Mouse (Mus musculus) CH12.LX (cell line): ENCODE results near the gene Tex29. TPM values are rescaled to one million over a fixed set of nuclear protein-coding genes. Genes with fewer than 3 reads are reported as not detected.

Source experiments
- DNase-seq: peaks from one replicate; pipeline ENCODE4 v3.0.0-alpha.2; 2013; ENCODE audit errors: extremely low read depth
- H3K27ac ChIP-seq: 2 replicates; pipeline ENCODE4 v1.5.1; 2012; ENCODE audit warnings: low read depth, mild to moderate bottlenecking, control low read depth, moderate library complexity; ENCODE audit not compliant: insufficient read depth
- H3K27me3 ChIP-seq: replicated peaks from 2 replicates; pipeline ENCODE3; 2012; ENCODE audit warnings: inconsistent platforms
- H3K36me3 ChIP-seq, 2 experiments: replicated peaks in 1 of 2; 2 replicates each; pipeline versions ENCODE3 to v1.6.1; 2012; ENCODE audit warnings: inconsistent platforms in 1 of 2, low read length in 1 of 2, mild to moderate bottlenecking in 1 of 2, mixed read lengths in 1 of 2, moderate library complexity in 1 of 2; ENCODE audit not compliant: control insufficient read depth in 1 of 2, insufficient read depth in 1 of 2
- H3K4me1 ChIP-seq, 2 experiments: 2 replicates each; pipeline ENCODE4 v1.6.1; 2012; ENCODE audit warnings: inconsistent platforms in 1 of 2, moderate library complexity in 1 of 2; ENCODE audit not compliant: insufficient read depth in 2 of 2, control insufficient read depth in 1 of 2
- H3K4me2 ChIP-seq: 2 replicates; pipeline ENCODE4 v1.6.1; 2012; ENCODE audit warnings: low read depth, mild to moderate bottlenecking, control low read depth; ENCODE audit not compliant: poor library complexity, insufficient read depth, severe bottlenecking
- H3K4me3 ChIP-seq, 3 experiments: fragments of 150-350 bp in 1 of 3; sonication (generic) in 1 of 3; replicated peaks in 1 of 3; 2 replicates each; pipeline versions ENCODE3 to v1.5.1; 2011 to 2012; ENCODE audit warnings: low read depth in 2 of 3, low read length in 2 of 3, mild to moderate bottlenecking in 2 of 3, moderate library complexity in 2 of 3, control low read depth in 1 of 3, improper control_type of control experiment in 1 of 3, inconsistent platforms in 1 of 3, mixed read lengths in 1 of 3; ENCODE audit not compliant: poor library complexity in 1 of 3
- H3K79me2 ChIP-seq: replicated peaks from 2 replicates; pipeline ENCODE4 v1.6.1; 2012; ENCODE audit warnings: mild to moderate bottlenecking, moderate library complexity; ENCODE audit not compliant: control insufficient read depth, poor library complexity, insufficient read depth, severe bottlenecking; ENCODE audit errors: extremely low read depth
- H3K9ac ChIP-seq: 2 replicates; pipeline ENCODE4 v1.6.1; 2012; ENCODE audit warnings: low read depth, mild to moderate bottlenecking, control low read depth, moderate library complexity; ENCODE audit not compliant: insufficient read depth
- H3K9me3 ChIP-seq: replicated peaks from 2 replicates; pipeline ENCODE3; 2012; ENCODE audit warnings: low read length, inconsistent platforms, mixed read lengths
- BHLHE40 ChIP-seq: IDR thresholded peaks from 2 replicates; pipeline ENCODE4 v1.6.1; 2011; ENCODE audit warnings: mild to moderate bottlenecking, low read depth, low read length, improper control_type of control experiment
- CHD1 ChIP-seq: IDR thresholded peaks from 2 replicates; pipeline ENCODE4 v1.6.1; 2012; ENCODE audit warnings: low read depth, low read length, improper control_type of control experiment, inconsistent platforms
- CHD2 ChIP-seq: IDR thresholded peaks from 2 replicates; pipeline ENCODE4 v1.6.1; 2011; ENCODE audit warnings: low read length, improper control_type of control experiment
- CTCF ChIP-seq, 2 experiments: IDR thresholded peaks in 1 of 2; conservative IDR thresholded peaks in 1 of 2; 2 replicates each; pipeline ENCODE4 v1.5.1; 2011 to 2012; ENCODE audit warnings: low read depth in 2 of 2, low read length in 2 of 2, improper control_type of control experiment in 1 of 2, inconsistent platforms in 1 of 2, mild to moderate bottlenecking in 1 of 2, moderate library complexity in 1 of 2
- E2F4 ChIP-seq: IDR thresholded peaks from 2 replicates; pipeline ENCODE4 v1.6.1; 2011; ENCODE audit warnings: low read depth, low read length, improper control_type of control experiment; ENCODE audit not compliant: insufficient replicate concordance
- EP300 ChIP-seq: IDR thresholded peaks from 2 replicates; pipeline ENCODE4 v1.6.1; 2011; ENCODE audit warnings: low read length, improper control_type of control experiment
- ETS1 ChIP-seq: conservative IDR thresholded peaks from 2 replicates; pipeline ENCODE4 v1.6.1; 2012; ENCODE audit warnings: low read depth, mild to moderate bottlenecking, inconsistent platforms, low read length, improper control_type of control experiment, moderate library complexity
- GABPA ChIP-seq: IDR thresholded peaks from 2 replicates; pipeline ENCODE4 v1.6.1; 2012; ENCODE audit warnings: low read depth, low read length, improper control_type of control experiment, inconsistent platforms; ENCODE audit not compliant: insufficient replicate concordance
- HCFC1 ChIP-seq: IDR thresholded peaks from 2 replicates; pipeline ENCODE4 v1.6.1; 2012; ENCODE audit warnings: low read depth, mild to moderate bottlenecking, inconsistent platforms, low read length, improper control_type of control experiment
- MAX ChIP-seq: IDR thresholded peaks from 2 replicates; pipeline ENCODE4 v1.6.1; 2011; ENCODE audit warnings: low read length, improper control_type of control experiment
- MEF2A ChIP-seq: IDR thresholded peaks from 2 replicates; pipeline ENCODE4 v1.6.1; 2014; ENCODE audit warnings: low read depth, mild to moderate bottlenecking, inconsistent platforms, low read length, improper control_type of control experiment, borderline replicate concordance
- MYC ChIP-seq: IDR thresholded peaks from 2 replicates; pipeline ENCODE4 v1.6.1; 2011; ENCODE audit warnings: low read depth, mild to moderate bottlenecking, improper control_type of control experiment, low read length
- PAX5 ChIP-seq: IDR thresholded peaks from 2 replicates; pipeline ENCODE4 v1.6.1; 2012; ENCODE audit warnings: low read length, inconsistent platforms, mixed read lengths
- POLR2AphosphoS2 ChIP-seq: IDR thresholded peaks from 2 replicates; pipeline ENCODE4 v1.6.1; 2011; ENCODE audit warnings: low read depth, low read length, improper control_type of control experiment
- RAD21 ChIP-seq: IDR thresholded peaks from 2 replicates; pipeline ENCODE4 v1.6.1; 2011; ENCODE audit warnings: low read depth, mild to moderate bottlenecking, low read length, improper control_type of control experiment, moderate library complexity
- TBP ChIP-seq: conservative IDR thresholded peaks from 2 replicates; pipeline ENCODE4 v1.6.1; 2011; ENCODE audit warnings: low read depth, low read length, improper control_type of control experiment
- UBTF ChIP-seq: IDR thresholded peaks from 2 replicates; pipeline ENCODE4 v1.6.1; 2012; ENCODE audit warnings: low read depth, mild to moderate bottlenecking, inconsistent platforms, low read length, improper control_type of control experiment, moderate library complexity
- USF1 ChIP-seq: IDR thresholded peaks from 2 replicates; pipeline ENCODE4 v1.6.1; 2014; ENCODE audit warnings: low read depth, mild to moderate bottlenecking, inconsistent platforms, low read length, improper control_type of control experiment
- ZC3H11A ChIP-seq: IDR thresholded peaks from 2 replicates; pipeline ENCODE4 v1.6.1; 2012; ENCODE audit warnings: low read depth, mild to moderate bottlenecking, inconsistent platforms, low read length, improper control_type of control experiment
- ZMIZ1 ChIP-seq: IDR thresholded peaks from 2 replicates; pipeline ENCODE4 v1.6.1; 2012; ENCODE audit warnings: low read depth, mild to moderate bottlenecking, inconsistent platforms, low read length, improper control_type of control experiment
- dilution Hi-C: fragments of 300-500 bp; cut with MboI; formaldehyde crosslinking; loops from 2 replicates; pipeline ENCODE4 v1.14.3; 2020; ENCODE audit warnings: low sequenced_read_pairs; ENCODE audit not compliant: extremely low pct_unique_long_range_greater_than_20kb, extremely low pct_ligation_motif_present
- in situ Hi-C: fragments of 300-500 bp; cut with MboI; formaldehyde crosslinking; loops from 3 replicates; pipeline ENCODE4 v1.14.3; 2019; ENCODE audit warnings: low sequenced_read_pairs, low pct_ligation_motif_present, low pct_unique_long_range_greater_than_20kb, mixed read lengths
- polyA plus RNA-seq: library from polyadenylated mRNA; unstranded; fragments of >175 nt; gene quantifications from 2 replicates; pipeline ENCODE4 v1.2.1, GENCODE M21; 2012; ENCODE audit warnings: low read depth; ENCODE audit not compliant: insufficient read length
- total RNA-seq, 2 experiments: library from RNA; depleted of rRNA; stranded (reverse); fragments of 300-350 nt in 1 of 2; fragments of >200 nt in 1 of 2; gene quantifications; 2 replicates each; pipeline ENCODE4 v1.2.3; 2012 to 2014

The Tex29 gene
- total and polyA plus RNA-seq, 3 experiments: not detected

DNA sequence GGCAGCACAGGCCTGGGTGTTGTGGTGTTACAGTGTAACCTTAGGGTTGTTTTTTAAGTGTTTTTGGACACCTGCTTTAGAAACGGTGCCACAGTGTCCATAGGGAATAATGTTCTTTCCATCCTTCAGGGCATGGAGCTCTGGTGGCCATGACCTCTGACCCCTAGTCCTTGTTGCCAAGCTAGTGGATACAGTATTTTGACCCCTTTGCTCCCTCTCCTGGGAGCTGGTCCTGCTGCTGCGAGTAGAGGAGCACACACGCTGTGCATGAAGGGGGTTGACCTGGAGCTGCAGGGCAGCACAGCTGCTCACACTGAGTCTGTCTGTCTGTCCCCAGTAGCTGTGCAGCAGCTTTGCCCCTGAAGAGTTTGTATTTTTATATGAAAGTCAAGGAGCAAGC lies 14.5 kb upstream of the Tex29 start:
- dilution Hi-C loops: no loop called here
- Histone ChIP-seq H3K79me2 (no peaks in the 10 kb centered on the region), H3K9ac (no peak overlapping the region), H3K9me3 (no peaks in the 10 kb centered on the region)
- TF ChIP-seq MEF2A: no peak
- no peak for TF ChIP-seq CHD1
- no peak for TF ChIP-seq HCFC1
- TF ChIP-seq EP300: no peak
- no peak for TF ChIP-seq PAX5
- no peak for TF ChIP-seq CHD2
- no peak for TF ChIP-seq TBP
- no peak for TF ChIP-seq E2F4
- TF ChIP-seq ZC3H11A: no peak
- no peak for TF ChIP-seq UBTF
- TF ChIP-seq USF1: no peak
- TF ChIP-seq GABPA: no peak
- TF ChIP-seq ETS1: no peak
- no peak for TF ChIP-seq MAX
- TF ChIP-seq, all 38 proteins: peak for 0
- Histone ChIP-seq H3K4me1 (no peaks in the 10 kb centered on the region), H3K27me3 (no peaks in the 10 kb centered on the region), H3K36me3 (peaks cover 43 to 95% of the 10 kb centered on the region in 2 experiments), H3K4me2 (no peak overlapping the region), H3K27ac (no peak overlapping the region), H3K4me3 (no peak overlapping the region)
- in situ Hi-C loops: no loop called here
- DNase-seq: no peak

DNA sequence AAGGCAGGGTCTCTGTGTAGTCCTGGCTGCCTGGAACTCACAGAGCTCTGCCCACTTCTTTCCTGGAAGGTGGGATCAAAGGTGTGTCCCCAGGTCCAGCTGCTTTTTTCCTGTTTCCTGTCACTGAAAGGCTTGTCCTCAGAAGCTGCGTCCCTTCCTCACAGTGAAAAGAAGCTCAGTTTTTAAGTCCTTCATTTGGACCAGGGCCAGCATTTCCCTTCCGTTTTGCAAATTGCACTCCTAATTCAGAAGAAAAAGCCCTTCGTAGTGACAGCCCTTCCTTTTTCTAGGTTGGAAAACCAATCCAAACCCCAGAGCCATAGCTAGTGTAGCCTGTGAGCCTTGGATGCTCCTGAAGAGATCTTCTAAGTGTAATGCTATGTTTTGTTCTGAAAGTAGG lies 13.0 kb upstream of the Tex29 start:
- Histone ChIP-seq H3K9me3 (no peaks in the 10 kb centered on the region), H3K9ac (no peak overlapping the region), H3K27ac (no peak overlapping the region), H3K4me2 (no peak overlapping the region), H3K79me2 (no peaks in the 10 kb centered on the region), H3K4me3 (no peak overlapping the region), H3K4me1 (no peaks in the 10 kb centered on the region), H3K27me3 (no peaks in the 10 kb centered on the region), H3K36me3 (peaks cover 41 to 94% of the 10 kb centered on the region in 2 experiments)
- in situ Hi-C loops (no loop called here), dilution Hi-C loops (no loop called here)
- DNase-seq: no peak
- TF ChIP-seq POLR2AphosphoS2: no peak
- TF ChIP-seq CTCF (conservative IDR thresholded peaks at IDR 0.05 in 1 of 2, IDR thresholded peaks at IDR 0.05 in 1 of 2; ENCODE audit: low read depth in 2 of 2, low read length in 2 of 2): no peak
- no peak for TF ChIP-seq ZMIZ1
- no peak for TF ChIP-seq MYC
- no peak for TF ChIP-seq RAD21
- no peak for TF ChIP-seq BHLHE40
